Mouse (Mus musculus): ENCODE results near the gene 9930111J21Rik1. TPM values are rescaled to one million over a fixed set of nuclear protein-coding genes. Genes with fewer than 3 reads are reported as not detected.
"Not testable (repeated sequence)": the region's sequence is repeated elsewhere in the genome, so short reads cannot be mapped to it uniquely, and the experiment has no call there.

The 9930111J21Rik1 gene
- polyA plus RNA-seq, 1 experiment, result 3.1 TPM

DNA sequence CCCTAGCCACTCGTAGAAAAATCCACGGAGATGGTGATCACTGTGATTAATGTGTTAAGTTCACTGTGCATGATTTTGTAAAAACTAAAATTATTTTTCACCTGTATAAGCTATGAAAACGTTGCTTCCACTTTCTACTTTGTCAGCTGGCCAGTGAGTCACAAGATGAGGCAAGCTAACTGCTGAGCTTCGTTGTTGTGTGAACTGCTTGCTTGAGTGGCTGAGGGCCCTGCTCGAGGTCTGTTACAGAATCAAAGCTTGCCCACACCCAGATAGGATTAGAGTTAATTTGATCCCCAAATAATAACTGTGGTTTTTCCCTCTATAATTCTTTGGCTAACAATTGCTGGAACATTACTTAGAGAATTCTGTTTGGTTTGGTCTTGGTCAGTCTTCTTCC is 854 bp upstream of the 9930111J21Rik1 start:
- H3K36me3 ChIP-seq (ENCODE audit: control insufficient read depth, insufficient read depth, low read length); H3K27ac ChIP-seq (ENCODE audit: insufficient read depth, low read depth, low read length); H3K4me3 ChIP-seq (ENCODE audit: insufficient read depth, low read depth, low read length); H3K4me1 ChIP-seq (ENCODE audit: control insufficient read depth, insufficient read depth, low read length); H3K27me3 ChIP-seq (replicated peaks; ENCODE audit: control insufficient read depth, insufficient read depth, low read length); DNase-seq: not testable (repeated sequence)
- no CpG with 5 or more reads among the region's 5 CpGs for WGBS

DNA sequence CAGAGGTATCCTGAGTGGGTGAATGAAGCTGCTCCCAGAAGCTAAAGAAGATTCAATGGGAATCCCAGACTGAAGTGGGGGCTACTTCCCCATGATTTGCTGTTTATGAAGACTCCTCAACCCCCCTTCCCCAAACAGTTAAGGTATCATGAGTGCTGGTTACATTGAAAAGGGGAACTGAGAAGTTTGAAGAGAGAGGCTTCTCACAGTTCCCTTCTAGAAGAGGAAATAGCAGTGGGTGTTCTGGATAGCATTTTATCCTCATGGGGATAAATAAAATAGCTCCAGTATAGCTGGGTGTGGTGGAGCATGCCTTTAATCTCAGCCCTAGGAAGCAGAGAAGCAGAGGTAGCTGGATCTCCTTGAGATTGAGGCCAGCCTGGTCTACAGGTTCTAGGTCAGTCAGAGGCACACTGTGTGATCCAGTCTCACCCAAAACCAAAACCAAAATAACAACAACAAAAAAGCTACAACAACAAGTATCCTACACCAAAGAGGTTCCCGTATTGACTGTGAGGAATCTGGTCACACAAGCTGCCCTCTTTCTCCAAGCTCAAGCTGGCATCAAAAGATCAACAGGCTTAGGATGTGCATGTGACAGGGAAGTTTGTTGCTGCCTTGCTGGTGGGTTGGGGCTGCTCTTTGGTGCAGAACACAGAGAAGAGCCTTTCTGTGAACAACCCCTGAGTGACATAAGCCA is 808 bp downstream of the 9930111J21Rik1 start, which contains the start of gene Olfr56:
Gene Olfr56 (plus strand): TSS at position 650 of the 700 bp plus-strand sequence.
- H3K27me3 ChIP-seq (replicated peaks; ENCODE audit: control insufficient read depth, insufficient read depth, low read length); H3K27ac ChIP-seq (ENCODE audit: insufficient read depth, low read depth, low read length); DNase-seq; H3K4me3 ChIP-seq (ENCODE audit: insufficient read depth, low read depth, low read length); H3K4me1 ChIP-seq (ENCODE audit: control insufficient read depth, insufficient read depth, low read length); H3K36me3 ChIP-seq (ENCODE audit: control insufficient read depth, insufficient read depth, low read length): not testable (repeated sequence)
- WGBS, result no CpG with 5 or more reads among the region's 1 CpGs

DNA sequence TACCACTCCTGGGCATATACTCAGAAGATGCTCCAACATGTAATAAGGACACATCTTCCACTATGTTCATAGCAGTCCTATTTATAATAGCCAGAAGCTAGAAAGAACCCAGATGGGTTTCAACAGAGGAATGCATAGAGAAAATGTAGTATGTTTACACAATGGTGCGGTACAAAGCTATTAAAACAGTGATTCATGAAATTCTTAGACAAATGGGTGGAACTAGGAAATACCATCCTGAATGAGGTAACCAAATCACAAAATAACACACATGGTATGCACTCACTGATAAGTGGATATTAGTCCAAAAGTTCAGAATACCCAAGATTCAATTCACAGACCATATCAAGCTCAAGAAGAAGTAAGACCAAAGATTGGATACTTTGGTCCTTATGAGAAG is 4.5 kb downstream of the 9930111J21Rik1 start:
- DNase-seq; H3K27ac ChIP-seq (ENCODE audit: insufficient read depth, low read depth, low read length); H3K4me3 ChIP-seq (ENCODE audit: insufficient read depth, low read depth, low read length); H3K36me3 ChIP-seq (ENCODE audit: control insufficient read depth, insufficient read depth, low read length); H3K27me3 ChIP-seq (replicated peaks; ENCODE audit: control insufficient read depth, insufficient read depth, low read length); H3K4me1 ChIP-seq (ENCODE audit: control insufficient read depth, insufficient read depth, low read length): not testable (repeated sequence)
- no CpG with 5 or more reads among the region's 1 CpGs for WGBS

DNA sequence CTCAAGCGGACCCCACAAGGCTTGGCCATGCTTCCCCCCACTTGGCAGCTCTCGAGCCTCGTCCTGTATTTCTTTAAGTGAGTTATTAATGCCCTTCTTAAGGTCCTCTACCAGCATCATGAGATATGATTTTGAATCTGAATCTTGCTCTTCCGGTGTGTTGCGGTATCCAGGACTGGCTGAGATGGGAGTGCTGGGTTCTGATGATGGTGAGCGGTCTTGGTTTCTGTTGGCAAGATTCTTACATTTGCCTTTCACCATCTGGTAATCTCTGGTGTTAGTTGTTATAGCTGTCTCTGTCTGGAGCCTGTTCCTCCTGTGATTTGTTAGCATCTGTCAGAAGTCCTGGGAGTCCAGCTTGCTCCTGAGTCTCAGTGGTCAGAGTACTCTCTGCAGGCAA is 33.1 kb downstream of the 9930111J21Rik1 start, which contains the start of gene Psme2b:
Gene Psme2b (minus strand): TSS at position 101 of the 400 bp plus-strand sequence.
- not testable (repeated sequence) for H3K36me3 ChIP-seq (ENCODE audit: control insufficient read depth, insufficient read depth, low read length); H3K4me3 ChIP-seq (ENCODE audit: insufficient read depth, low read depth, low read length)

DNA sequence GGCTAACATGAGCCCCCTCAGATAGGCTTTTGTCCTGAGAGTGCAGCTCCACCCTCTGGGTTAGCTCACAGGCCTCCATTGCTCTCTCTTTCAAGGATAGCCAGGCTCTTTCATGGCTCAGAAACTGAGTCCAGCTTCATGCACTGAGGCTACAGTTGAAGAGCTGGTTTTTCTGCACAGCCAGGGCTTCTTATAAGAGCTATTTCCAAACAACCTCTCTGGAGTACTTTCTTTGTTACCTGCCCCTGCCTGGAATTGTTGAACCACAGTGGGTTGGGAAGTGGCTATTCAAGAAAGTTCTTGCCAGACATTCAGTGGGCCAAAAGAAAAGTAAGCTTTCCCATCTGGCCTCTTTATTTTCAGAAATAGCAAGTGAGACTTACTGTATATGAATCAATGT is 39.9 kb downstream of the 9930111J21Rik1 start:
- not testable (repeated sequence) for H3K36me3 ChIP-seq (ENCODE audit: control insufficient read depth, insufficient read depth, low read length); H3K27me3 ChIP-seq (replicated peaks; ENCODE audit: control insufficient read depth, insufficient read depth, low read length); H3K4me3 ChIP-seq (ENCODE audit: insufficient read depth, low read depth, low read length); H3K27ac ChIP-seq (ENCODE audit: insufficient read depth, low read depth, low read length); H3K4me1 ChIP-seq (ENCODE audit: control insufficient read depth, insufficient read depth, low read length); DNase-seq

More for the DNA sequence above, 33.1 kb downstream of the 9930111J21Rik1 start, which contains the start of gene Psme2b:
- not testable (repeated sequence) for H3K27ac ChIP-seq (ENCODE audit: insufficient read depth, low read depth, low read length); H3K4me1 ChIP-seq (ENCODE audit: control insufficient read depth, insufficient read depth, low read length); H3K27me3 ChIP-seq (replicated peaks; ENCODE audit: control insufficient read depth, insufficient read depth, low read length); DNase-seq
- WGBS, result 91% methylated on average over 6 of the region's 6 CpGs

DNA sequence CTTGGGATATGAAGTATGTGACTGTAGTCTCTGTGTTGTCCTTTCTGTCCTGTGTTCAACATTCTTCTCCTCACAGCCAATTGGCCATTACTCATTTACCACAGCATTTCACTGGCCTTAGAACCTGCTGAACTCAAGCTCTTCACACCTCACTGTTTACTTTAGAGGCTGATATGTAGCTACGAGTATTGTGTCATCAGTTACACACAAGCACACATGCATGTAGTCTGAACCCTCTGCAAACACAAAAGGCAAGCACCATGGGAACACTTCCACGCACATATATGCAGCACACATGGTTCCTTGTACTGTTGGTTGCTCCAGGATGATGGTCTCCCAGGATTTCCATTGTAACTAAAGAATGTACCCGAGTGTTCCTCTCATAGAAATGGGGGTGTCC is 43.9 kb downstream of the 9930111J21Rik1 start:
- not testable (repeated sequence) for H3K27ac ChIP-seq (ENCODE audit: insufficient read depth, low read depth, low read length); H3K4me3 ChIP-seq (ENCODE audit: insufficient read depth, low read depth, low read length); H3K27me3 ChIP-seq (replicated peaks; ENCODE audit: control insufficient read depth, insufficient read depth, low read length); H3K4me1 ChIP-seq (ENCODE audit: control insufficient read depth, insufficient read depth, low read length); H3K36me3 ChIP-seq (ENCODE audit: control insufficient read depth, insufficient read depth, low read length)
- WGBS, result no CpG with 5 or more reads among the region's 3 CpGs
- DNase-seq, result peak; percentile 6

DNA sequence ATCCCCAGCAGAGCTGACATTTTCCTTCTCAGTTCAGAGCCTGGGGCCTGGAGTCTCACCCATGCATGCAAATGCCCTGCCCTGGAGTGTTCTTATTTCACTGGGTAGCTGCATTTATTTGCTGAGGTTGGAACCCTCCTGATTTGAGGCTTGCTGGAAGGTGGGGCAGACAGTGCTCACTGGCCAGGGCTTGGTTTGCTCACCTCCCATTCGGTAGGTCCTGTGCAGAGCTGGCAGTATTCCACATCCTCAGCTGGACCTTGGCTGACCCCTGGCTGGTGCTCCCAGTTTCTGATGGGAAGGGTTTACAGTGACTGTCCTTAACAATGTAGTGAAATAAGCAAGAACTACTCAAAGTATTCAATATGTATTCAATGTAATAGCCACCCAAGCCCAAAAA is 45.3 kb downstream of the 9930111J21Rik1 start:
- not testable (repeated sequence) for H3K4me1 ChIP-seq (ENCODE audit: control insufficient read depth, insufficient read depth, low read length); H3K4me3 ChIP-seq (ENCODE audit: insufficient read depth, low read depth, low read length); H3K36me3 ChIP-seq (ENCODE audit: control insufficient read depth, insufficient read depth, low read length); H3K27me3 ChIP-seq (replicated peaks; ENCODE audit: control insufficient read depth, insufficient read depth, low read length)
- 0 out of 2 replicates have a peak overlapping the region, but pooled peaks have one; percentile 38 for H3K27ac ChIP-seq (ENCODE audit: insufficient read depth, low read depth, low read length)
- 7% methylated on average over 1 of the region's 1 CpGs for WGBS
- DNase-seq, result peak; percentile 4

DNA sequence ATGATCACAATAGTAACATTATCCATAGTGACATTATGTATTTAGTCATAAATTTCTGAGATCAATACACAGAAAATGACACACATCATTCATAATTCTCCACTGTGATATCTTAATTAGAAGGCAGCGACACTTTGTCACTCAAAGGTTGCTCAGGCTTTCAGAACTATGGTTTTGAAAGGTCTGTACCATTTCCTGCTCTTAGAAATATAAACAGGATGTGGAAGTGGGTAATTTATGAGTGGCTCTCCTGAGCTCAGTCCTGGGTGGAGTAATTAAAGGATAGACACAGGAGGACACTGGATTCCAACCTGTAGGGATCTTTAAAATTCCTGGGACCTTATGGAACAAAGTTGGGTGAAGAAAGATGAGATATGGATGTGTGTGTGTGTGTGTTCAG is 45.8 kb downstream of the 9930111J21Rik1 start:
- H3K36me3 ChIP-seq (ENCODE audit: control insufficient read depth, insufficient read depth, low read length); H3K27ac ChIP-seq (ENCODE audit: insufficient read depth, low read depth, low read length); H3K4me1 ChIP-seq (ENCODE audit: control insufficient read depth, insufficient read depth, low read length); H3K4me3 ChIP-seq (ENCODE audit: insufficient read depth, low read depth, low read length); H3K27me3 ChIP-seq (replicated peaks; ENCODE audit: control insufficient read depth, insufficient read depth, low read length); DNase-seq: not testable (repeated sequence)
- 47% methylated on average over 1 of the region's 1 CpGs for WGBS

DNA sequence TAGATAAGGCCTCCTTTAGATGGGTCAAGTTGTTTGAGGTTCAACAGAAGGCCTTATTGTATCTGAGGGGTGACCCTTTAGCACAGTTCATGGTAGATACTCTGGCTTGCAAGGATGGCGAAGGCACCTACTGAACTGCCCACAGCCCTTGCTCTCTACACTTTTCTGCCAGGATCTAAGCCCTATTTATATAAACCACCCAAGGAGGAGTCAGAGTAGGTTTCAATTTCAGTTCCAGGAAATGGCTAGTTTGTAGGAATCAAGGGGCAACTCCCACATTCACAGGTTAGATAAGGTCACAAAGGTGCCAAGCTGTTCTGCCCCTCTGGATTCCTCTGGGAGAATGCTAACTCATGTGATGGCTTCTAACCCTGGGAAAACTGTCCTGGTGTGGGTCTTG is 51.1 kb downstream of the 9930111J21Rik1 start:
- DNase-seq; H3K4me3 ChIP-seq (ENCODE audit: insufficient read depth, low read depth, low read length); H3K27ac ChIP-seq (ENCODE audit: insufficient read depth, low read depth, low read length); H3K27me3 ChIP-seq (replicated peaks; ENCODE audit: control insufficient read depth, insufficient read depth, low read length); H3K4me1 ChIP-seq (ENCODE audit: control insufficient read depth, insufficient read depth, low read length); H3K36me3 ChIP-seq (ENCODE audit: control insufficient read depth, insufficient read depth, low read length): not testable (repeated sequence)
- 88% methylated on average over 1 of the region's 1 CpGs for WGBS

DNA sequence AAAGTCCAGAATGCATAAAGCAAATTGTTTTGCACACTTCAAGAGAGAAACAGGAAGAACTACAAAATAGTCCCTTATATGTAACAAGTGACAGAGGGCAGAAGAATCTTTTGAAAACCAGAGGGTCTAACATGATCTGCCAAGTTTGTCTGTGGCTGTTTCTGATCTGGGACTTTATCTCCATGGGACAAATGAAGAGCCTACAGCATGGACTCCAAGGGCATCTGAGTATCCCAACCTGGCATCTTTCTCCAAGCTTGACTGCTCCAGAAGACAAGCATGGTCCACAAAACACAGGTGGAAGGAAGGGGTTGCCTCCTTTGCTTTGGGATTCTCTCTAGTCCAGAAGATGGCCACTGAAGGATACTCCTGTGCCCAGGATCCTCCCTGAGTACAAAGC is 52.8 kb downstream of the 9930111J21Rik1 start:
- H3K36me3 ChIP-seq (ENCODE audit: control insufficient read depth, insufficient read depth, low read length); H3K4me3 ChIP-seq (ENCODE audit: insufficient read depth, low read depth, low read length); H3K27me3 ChIP-seq (replicated peaks; ENCODE audit: control insufficient read depth, insufficient read depth, low read length); H3K27ac ChIP-seq (ENCODE audit: insufficient read depth, low read depth, low read length); H3K4me1 ChIP-seq (ENCODE audit: control insufficient read depth, insufficient read depth, low read length); DNase-seq: not testable (repeated sequence)

DNA sequence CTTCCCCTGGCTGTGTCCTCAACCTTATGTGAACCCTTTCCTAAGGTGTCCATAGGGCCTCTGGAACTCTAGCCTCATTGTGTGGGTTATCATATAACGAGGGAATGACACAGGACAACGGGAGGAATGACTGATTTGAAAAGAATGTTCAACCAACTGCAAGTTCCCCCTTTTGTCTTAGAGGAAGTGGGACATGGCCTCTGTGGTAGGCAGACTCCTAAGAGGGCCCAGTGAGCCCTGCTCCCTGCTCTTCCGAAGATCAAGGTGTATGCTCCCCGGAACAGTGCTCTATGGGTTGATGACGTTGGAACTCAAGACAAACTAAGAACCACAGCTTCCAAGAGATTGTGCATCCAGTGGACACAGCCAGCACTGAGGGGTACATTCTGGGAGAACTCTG is 55.4 kb downstream of the 9930111J21Rik1 start:
- H3K27me3 ChIP-seq (replicated peaks; ENCODE audit: control insufficient read depth, insufficient read depth, low read length); H3K27ac ChIP-seq (ENCODE audit: insufficient read depth, low read depth, low read length); H3K4me1 ChIP-seq (ENCODE audit: control insufficient read depth, insufficient read depth, low read length); H3K4me3 ChIP-seq (ENCODE audit: insufficient read depth, low read depth, low read length); DNase-seq; H3K36me3 ChIP-seq (ENCODE audit: control insufficient read depth, insufficient read depth, low read length): not testable (repeated sequence)
- 83% methylated on average over 5 of the region's 5 CpGs for WGBS

Data from kidney, adult 2 months (tissue).